Mouse (Mus musculus) left cerebral cortex, postnatal 14 days (tissue): ENCODE results near the gene Slc10a4. TPM values are rescaled to one million over a fixed set of nuclear protein-coding genes. Genes with fewer than 3 reads are reported as not detected.
"Not testable (repeated sequence)": the region's sequence is repeated elsewhere in the genome, so short reads cannot be mapped to it uniquely, and the experiment has no call there.

Experiments
- DNase-seq, 2 experiments: peaks; one replicate each; pipeline ENCODE4 v3.0.0; 2021 to 2022; ENCODE audit warnings: low spot score in 2 of 2, mixed read lengths in 1 of 2
- intact Hi-C: fragments of 180-260 bp; cut with DNase I; formaldehyde crosslinking; loops from one replicate; pipeline ENCODE4 v1.15.1; 2025
- total RNA-seq, 2 experiments: library from RNA; stranded (reverse); gene quantifications; 2 replicates each; pipeline ENCODE4 v1.2.3; 2021

Slc10a4 gene
- total RNA-seq, 2 experiments from 2014 or later, result 1.1 to 2.9 TPM

DNA sequence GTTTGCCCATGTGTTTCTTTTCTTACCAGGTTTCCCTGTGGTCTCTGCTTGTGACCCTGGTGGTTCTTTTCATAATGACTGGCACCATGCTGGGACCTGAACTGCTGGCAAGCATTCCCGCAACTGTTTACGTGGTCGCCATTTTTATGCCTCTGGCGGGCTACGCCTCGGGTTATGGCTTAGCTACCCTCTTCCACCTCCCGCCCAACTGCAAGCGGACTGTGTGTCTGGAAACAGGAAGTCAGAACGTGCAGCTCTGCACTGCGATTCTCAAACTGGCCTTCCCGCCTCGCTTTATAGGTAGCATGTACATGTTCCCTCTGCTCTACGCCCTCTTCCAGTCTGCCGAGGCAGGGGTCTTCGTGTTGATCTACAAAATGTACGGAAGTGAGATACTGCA is 5.1 kb downstream of the Slc10a4 start:
- intact Hi-C loops, DNase-seq: not testable (repeated sequence)

DNA sequence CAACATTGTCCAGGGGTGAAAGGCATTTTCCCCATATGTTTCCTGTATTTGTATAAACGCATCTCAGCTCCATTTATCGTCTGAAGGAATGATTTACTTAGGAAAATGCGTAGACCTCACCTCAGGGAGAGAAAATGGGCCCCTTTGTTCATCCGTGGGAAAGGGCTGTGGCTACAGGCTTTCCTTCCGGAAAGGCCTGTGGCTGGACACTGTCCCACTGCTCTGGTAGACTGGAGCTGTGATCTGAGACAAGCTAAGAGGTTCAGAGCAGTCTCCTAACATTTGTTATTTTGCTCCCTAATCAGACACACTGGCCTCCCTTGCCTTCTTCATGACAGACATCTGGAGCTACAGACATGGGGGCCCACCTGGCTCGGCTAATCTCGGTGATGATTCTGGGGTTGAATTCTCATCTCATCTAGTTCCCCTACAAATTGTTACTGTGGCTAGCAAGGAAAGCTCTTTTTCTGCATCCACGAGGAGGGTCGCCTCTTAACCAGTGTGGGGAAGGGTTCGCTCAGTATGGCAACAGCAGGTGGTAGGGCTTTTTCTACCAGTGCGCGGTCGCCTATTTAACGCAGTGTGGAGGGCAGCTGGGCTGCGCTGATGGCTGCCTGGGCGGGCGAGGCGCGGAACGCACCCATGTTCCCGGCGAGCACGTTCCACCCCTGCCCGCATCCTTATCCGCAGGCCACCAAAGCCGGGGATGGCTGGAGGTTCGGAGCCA is 6.4 kb downstream of the Slc10a4 start:
- DNase-seq, intact Hi-C loops: not testable (repeated sequence)

DNA sequence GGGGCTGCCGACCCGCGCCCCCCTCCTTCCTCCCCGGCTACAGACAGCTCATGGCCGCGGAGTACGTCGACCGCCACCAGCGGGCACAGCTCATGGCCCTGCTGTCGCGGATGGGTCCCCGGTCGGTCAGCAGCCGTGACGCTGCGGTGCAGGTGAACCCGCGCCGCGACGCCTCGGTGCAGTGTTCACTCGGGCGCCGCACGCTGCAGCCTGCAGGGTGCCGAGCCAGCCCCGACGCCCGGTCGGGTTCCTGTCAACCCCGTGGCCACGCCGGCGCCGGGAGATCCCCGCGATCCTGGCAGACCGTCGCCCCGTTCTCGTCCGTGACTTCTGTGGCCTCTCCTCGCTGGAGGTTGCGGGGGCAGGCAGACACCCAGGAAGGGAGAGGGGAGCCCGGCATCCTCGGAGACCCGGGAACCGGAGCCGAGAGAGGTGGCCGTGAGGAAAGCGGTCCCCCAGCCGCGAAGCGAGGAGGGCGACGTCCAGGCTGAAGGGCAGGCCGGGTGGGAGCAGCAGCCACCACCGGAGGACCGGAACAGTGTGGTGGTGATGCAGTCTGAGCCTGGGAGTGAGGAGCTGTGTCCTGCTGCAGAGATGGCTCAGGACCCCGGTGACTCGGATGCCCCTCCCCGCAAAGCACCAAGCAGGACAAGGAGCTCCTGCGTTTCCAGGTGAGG is 7.1 kb downstream of the Slc10a4 start:
- DNase-seq, intact Hi-C loops: not testable (repeated sequence)

DNA sequence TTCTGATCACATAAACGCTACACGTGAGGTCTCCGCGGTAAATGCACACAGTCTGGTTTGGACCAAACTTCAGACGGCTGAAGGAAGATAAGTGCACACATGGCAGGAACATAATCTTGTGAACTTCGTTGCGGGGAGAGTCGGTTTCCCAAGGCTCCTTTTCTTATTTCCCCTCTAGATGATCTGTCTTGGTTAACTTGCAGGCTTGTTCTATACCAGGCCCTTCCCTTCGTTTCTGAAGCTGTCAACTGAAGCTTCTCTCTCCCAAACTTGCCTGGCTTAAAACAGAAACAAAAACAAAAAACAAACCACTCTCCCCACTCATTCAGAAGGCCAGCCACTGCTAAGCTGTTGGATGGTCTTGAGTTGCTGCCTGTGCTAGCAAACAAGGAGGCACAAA is 8.1 kb downstream of the Slc10a4 start:
- intact Hi-C loops, result loop anchor here (5.0 kb wide), 1 partner anchor 437 kb away; no protein-coding TSS in a partner anchor
- DNase-seq, result no peak

DNA sequence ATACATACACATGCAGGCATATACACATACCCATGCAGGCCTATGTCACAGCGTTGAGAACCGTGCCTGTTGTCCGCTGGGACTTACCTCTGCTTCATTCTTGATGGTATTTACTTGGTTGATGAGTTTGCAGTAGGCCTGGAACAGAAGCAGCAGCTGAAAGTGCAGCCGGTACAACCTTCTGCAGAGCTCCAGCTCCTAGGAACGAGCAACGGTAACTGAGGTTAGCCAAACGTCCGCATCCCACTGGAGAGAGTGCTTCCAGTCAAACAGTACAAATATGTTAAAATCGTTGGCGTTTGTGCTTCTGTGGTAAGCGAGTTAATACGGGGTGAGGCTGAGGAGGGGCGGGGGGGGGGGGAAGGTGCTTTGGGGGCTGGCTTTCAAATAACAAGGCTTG is 17.1 kb downstream of the Slc10a4 start:
- no peak for DNase-seq
- intact Hi-C loops, result no loop called here

DNA sequence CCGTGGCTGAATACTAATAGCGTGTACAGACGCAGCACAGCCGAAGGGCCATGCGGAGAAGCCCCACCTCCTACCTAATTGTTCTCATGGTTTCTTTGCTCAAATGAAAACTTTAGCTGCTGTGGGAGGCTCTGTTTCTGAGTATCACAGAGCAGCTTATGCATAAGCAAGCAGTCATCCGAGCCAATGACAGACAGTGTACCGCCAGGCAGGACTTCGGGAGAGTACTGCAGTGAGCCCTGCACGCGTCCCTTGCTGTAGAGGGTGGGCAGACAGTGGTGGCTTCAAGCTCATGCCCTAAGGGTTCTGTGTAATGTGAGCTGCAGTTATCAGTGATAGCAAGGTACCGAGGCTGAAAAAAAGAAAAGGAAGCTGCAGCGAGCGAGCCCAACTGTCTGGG is 22.0 kb downstream of the Slc10a4 start:
- no peak for DNase-seq
- intact Hi-C loops, result no loop called here

DNA sequence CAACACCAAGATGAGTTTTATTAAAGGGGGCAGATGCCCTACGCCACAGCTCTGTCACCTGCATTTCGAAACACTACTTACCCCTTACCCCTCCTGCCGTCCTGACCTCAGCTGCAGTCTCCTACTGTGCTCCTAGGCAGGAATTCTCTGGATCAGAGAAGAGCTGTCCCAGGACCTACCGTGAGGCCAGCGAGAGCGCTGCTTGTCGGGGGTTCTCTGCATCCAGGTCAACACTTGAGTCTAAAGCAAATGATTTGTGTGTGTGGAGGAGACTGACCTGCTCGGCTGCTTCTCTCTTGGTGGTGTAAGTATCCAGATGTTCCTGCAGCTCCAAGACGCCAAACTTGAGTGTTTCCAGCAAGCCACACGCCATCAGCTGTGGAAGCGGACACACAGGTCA is 25.8 kb downstream of the Slc10a4 start:
- DNase-seq, result no peak
- intact Hi-C loops, result no loop called here

DNA sequence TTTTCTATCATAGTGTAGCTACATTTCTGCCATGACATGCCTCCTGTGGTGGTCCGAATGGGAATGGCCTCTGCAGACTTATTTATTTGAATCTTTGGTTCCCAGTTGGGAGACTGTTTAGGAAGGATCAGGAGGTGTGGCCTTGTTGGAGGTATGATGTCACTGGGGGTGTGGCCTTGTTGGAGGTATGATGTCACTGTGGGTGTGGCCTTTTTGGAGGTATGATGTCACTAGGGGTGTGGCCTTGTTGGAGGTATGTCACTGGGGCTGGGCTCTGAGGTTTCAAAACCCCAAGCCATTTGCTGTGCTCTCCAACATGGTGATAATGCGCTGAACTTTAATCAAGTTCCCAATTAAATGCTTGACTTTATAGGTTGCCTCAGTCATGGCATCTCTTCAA is 37.4 kb downstream of the Slc10a4 start:
- intact Hi-C loops, result no loop called here

DNA sequence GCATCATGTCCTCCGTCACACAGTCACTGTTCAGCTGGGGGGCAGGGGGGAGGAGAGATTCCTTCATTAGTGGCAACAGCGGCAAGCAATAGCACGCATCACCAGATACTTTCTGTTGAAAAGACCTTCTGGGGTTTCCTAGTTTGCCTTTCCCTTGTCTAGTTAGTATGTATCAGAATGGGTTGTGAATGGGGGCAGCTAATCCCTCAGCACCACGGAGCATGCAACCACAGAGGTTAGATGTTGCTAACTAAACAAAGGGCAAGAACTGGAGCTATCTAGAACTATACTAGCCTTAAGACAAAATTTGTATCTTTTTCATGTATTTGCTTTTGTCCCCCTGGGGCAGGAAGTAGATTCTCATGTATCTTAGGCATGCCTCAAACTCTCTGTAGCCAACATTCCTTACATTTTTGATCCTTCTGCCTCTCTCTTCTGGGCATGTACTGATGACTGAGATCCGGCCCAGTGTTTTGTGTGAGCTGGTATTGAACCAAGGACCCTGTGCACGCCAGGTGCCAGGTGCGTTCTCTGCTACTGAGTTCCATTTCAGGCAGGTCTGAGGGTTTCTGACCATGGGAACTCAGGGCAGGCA is 41.1 kb downstream of the Slc10a4 start:
- DNase-seq, result no peak
- intact Hi-C loops, result no loop called here

More for the DNA sequence above, 37.4 kb downstream of the Slc10a4 start:
- DNase-seq, result no peak

DNA sequence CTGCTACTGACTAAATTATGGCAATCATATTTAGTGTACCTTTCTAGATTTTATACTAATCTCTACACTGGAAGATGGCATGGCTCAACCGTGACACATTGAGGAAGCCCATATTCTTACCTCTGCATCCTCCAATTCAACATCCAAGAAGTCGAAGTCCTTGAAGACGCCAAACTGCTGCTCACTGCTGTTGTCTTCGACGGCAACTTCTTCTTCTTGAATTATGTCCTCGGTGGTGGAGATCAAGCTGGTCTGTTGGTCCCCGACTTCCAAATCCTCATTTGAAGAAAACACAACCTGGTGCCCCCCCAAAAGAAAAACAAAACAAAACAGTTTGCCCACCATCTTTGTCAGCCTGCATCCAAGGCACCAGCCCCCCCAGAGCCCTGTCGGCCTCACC is 47.2 kb downstream of the Slc10a4 start:
- DNase-seq, result no peak
- intact Hi-C loops, result no loop called here

DNA sequence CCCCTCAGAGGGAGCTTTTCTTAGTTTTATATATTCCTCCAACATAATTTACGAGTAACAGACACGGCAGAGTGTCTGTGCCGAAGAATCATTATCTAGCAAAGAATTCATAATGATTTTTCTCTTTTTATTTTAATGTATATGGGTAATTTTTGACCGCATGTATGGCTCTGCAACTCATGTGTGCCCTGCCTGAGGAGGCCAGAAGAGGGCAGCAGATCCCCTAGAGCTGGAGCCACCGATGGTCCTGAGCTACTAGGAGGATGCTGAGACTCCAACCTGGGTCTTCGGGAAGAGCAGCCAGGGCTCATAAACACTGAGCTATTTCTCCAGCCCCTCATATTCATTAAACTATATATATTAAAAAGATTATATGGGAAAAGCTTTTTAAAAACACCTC is 49.8 kb downstream of the Slc10a4 start:
- no peak for DNase-seq
- intact Hi-C loops, result no loop called here

DNA sequence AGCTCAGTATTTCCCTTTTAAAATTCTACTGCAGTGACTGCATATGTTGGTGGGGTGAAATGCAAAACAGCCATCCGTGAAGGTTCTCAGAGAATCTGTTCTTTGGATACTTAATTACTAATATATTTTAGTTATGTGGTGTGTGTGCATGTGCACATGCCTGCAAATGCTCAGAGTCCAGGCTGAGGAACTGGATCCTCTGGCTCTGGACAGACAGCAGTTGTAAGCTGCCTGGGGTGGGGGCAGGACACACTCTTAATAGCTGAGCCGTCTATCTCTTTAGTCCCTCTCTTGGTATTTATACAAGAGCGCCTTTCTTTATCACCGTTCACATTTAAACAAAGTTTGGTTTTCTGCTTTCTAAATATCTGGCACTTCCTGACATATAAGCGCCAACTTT is 50.3 kb downstream of the Slc10a4 start:
- no peak for DNase-seq
- intact Hi-C loops, result no loop called here

DNA sequence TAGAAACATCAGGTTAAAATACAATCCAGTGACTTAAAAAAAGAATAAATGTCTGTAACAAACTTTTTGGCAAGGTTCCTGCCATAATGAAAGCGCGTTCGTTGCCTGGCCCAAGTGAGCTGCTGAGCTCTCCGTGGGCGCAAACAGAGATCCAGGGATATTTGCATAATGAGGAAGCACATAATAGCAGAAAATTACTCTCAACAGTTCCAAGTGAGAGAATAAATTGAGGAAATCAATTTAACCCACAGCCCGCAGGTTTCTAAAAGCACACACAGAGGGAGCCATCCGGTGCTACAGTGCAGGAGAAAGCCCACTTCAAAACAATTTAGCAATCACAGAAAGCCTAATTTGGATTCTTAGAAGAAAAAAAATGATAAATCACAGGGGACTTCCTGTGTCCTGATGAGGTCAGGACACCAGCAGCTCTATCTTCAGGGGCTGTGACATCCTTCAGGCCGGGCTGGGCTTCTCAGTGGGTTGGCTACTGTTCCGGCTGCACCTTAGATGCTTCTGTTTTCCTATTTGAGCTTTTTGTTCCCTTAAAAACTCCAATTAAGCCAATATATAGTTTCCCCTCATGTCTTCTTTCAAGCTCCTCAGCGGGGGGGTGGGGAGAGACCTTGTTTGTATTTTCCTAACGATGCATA is 54.9 kb downstream of the Slc10a4 start:
- intact Hi-C loops, result no loop called here
- peak; percentile 14 to 51 for DNase-seq

Other genes with a start within 250 kb of the Slc10a4 start
- 1 to 10 TPM; 5.6 to 7.3 TPM for gene Tec, start 138.4 kb upstream of the Slc10a4 start, total RNA-seq
- gene Slain2, start 92.6 kb upstream of the Slc10a4 start, total RNA-seq, result 10 to 100 TPM; 27.6 to 30.7 TPM
- gene Gm10135, start 32.2 kb upstream of the Slc10a4 start, total RNA-seq, result not detected
- 10 to 100 TPM; 48.3 to 49.7 TPM for gene Fryl, start 249.7 kb downstream of the Slc10a4 start, total RNA-seq